Mouse (Mus musculus): ENCODE measurements at regions not wholly inside any gene's neighbourhood (a gene's known extent, or its start where the extent isn't known, plus 50 kb on each side); places are given as distances from the start of the nearest gene placed in this dataset.

DNA sequence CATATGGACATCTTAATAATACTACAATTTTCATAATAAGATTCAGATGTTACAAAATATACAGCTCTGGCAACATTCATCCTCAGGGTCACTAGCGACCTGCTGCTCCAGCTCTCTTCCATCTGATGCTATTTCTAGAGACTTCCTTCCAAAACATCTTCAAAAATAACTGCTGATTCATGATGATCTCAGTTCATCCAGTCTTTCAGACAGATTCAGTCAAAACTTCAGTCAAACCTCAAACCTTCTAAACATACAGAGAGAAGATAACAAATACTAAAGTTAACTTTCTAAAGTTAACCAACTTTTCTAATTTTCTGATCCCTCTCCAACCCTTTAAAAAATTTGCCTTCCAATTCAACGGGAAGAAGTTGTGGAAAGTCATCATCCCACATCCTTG, 397.2 kb downstream of the Slco6d1 start:
- H3K36me3 ChIP-seq (replicated peaks): no peaks in the 10 kb centered on the region
- no peaks in the 10 kb centered on the region for H3K27me3 ChIP-seq (ENCODE audit: poor library complexity, severe bottlenecking)
- H3K27ac ChIP-seq: no peak overlapping the region
- WGBS: 87% methylated on average over 2 of the region's 2 CpGs
- no peaks in the 10 kb centered on the region for H3K9me3 ChIP-seq
- H3K4me3 ChIP-seq: no peak overlapping the region
- DNase-seq (ENCODE audit: extremely low spot score, low spot score): no peak
- H3K4me1 ChIP-seq: no peaks in the 10 kb centered on the region

DNA sequence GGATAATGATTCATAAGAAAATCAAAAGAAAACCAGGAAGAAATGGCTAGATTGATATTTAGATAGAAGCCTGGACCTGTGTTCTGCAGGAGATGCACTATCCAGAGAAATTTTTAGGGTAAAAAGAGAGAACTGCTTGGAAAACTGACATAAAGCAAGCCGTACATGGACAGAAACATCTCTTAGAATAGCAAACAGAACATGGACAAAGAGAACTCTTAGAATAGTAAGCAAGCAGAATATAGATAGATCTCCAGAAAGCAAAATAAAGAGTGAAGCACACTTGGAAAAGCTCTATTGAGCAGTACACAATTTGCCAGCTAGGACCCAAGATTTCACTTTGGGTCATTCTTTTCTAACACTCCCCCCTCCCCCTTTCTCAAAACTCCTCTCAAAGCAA, 439.3 kb downstream of the Slco6d1 start:
- no peak for DNase-seq (ENCODE audit: extremely low spot score, low spot score)
- Histone ChIP-seq H3K36me3 (replicated peaks) (no peaks in the 10 kb centered on the region), H3K27ac (no peak overlapping the region), H3K4me1 (no peaks in the 10 kb centered on the region), H3K27me3 (ENCODE audit: poor library complexity, severe bottlenecking) (no peaks in the 10 kb centered on the region), H3K4me3 (no peak overlapping the region), H3K9me3 (no peaks in the 10 kb centered on the region)
- WGBS: 93% methylated on average over 1 of the region's 1 CpGs

DNA sequence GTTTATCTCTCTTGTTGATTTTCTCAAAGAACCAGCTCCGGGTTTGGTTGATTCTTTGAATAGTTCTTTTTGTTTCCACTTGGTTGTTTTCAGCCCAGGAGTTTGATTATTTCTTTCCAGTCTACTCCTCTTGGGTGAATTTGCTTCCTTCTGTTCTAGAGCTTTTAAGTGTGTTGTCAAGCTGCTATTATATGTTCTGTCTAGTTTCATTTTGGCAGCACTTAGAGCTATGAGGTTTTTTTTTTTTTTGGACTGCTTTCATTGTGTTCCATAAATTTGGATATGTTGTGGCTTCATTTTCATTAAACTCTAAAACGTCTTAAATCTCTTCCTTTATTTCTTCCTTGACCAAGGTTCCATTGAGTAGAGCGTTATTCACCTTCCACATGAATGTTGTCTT, 485.3 kb downstream of the Slco6d1 start:
- H3K36me3 ChIP-seq (replicated peaks): no peaks in the 10 kb centered on the region
- DNase-seq (ENCODE audit: extremely low spot score, low spot score): no peak
- WGBS: 84% methylated on average over 3 of the region's 3 CpGs
- H3K27me3 ChIP-seq (ENCODE audit: poor library complexity, severe bottlenecking): no peaks in the 10 kb centered on the region
- H3K4me3 ChIP-seq: no peak overlapping the region
- no peak overlapping the region for H3K27ac ChIP-seq
- no peaks in the 10 kb centered on the region for H3K4me1 ChIP-seq
- H3K9me3 ChIP-seq: no peaks in the 10 kb centered on the region

DNA sequence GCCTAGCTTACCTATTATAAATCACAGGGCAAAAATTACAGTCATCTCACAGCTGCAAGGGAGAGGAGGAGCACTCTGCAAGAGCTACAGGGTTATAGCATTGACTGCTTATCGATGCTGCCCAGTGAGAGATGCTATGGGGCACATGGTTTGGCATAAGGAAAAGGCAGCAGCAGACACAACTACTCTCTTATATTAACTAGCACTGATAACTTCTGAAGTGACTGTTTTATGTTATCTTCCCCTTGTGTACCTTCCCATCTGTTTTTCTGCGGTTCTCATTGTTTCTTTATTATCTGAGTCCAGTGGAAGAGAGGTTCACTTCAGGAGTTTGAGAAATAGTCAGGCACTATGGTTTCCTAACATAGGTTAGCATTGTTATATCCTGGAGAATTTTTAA, 502.1 kb downstream of the Slco6d1 start:
- no peaks in the 10 kb centered on the region for H3K9me3 ChIP-seq
- no peak overlapping the region for H3K27ac ChIP-seq
- no peak overlapping the region for H3K4me3 ChIP-seq
- 84% methylated on average over 2 of the region's 2 CpGs for WGBS
- no peaks in the 10 kb centered on the region for H3K27me3 ChIP-seq (ENCODE audit: poor library complexity, severe bottlenecking)
- no peaks in the 10 kb centered on the region for H3K36me3 ChIP-seq (replicated peaks)
- DNase-seq (ENCODE audit: extremely low spot score, low spot score): no peak
- H3K4me1 ChIP-seq: 0 out of 2 replicates have a peak, but pooled peaks cover 5% of the 10 kb centered on the region

DNA sequence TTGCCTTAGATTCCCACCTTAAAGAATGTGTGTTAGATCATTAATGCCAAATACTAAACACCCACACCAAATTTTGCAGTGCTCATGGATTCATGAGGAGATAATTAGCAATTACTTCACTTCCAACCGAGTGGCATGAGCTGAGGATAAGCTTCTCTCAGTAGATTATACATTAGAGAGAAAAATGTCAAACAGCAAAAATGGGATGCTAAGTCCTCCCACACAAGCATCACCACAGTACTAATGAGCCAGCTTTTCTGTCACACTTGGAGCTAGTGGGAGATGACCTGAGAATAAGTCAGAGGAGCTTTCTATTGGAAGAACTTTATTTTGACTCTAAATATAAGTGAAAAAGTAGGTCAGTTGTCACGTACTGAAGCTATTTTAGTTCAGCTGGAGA, 504.0 kb downstream of the Slco6d1 start:
- no peaks in the 10 kb centered on the region for H3K36me3 ChIP-seq (replicated peaks)
- H3K27me3 ChIP-seq (ENCODE audit: poor library complexity, severe bottlenecking): no peaks in the 10 kb centered on the region
- no peak overlapping the region for H3K4me3 ChIP-seq
- no peak for DNase-seq (ENCODE audit: extremely low spot score, low spot score)
- 88% methylated on average over 2 of the region's 2 CpGs for WGBS
- H3K27ac ChIP-seq: no peak overlapping the region
- 0 out of 2 replicates have a peak, but pooled peaks cover 5% of the 10 kb centered on the region for H3K4me1 ChIP-seq
- no peaks in the 10 kb centered on the region for H3K9me3 ChIP-seq

DNA sequence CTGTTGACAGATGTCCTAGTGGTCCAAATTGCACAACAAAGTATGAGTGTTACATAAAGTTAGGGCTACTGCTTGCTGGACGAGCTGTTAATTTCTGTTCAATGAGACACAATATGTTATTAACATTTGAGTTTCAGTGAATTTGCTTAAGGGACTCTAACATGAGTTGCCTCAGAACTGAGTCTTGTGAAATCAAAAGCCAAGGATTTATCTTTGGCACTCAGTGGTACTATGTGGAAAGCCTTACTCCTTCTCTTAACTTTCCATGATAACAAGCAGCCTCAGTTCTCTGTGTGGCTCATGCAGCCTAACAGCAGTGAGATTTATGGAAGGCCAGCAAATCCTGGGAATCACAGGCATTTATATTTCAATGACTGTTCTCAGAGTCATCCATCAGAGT, 510.0 kb downstream of the Slco6d1 start:
- 0 out of 2 replicates have a peak, but pooled peaks cover 4% of the 10 kb centered on the region for H3K4me1 ChIP-seq
- H3K27me3 ChIP-seq (ENCODE audit: poor library complexity, severe bottlenecking): no peaks in the 10 kb centered on the region
- 87% methylated on average over 1 of the region's 1 CpGs for WGBS
- H3K36me3 ChIP-seq (replicated peaks): no peaks in the 10 kb centered on the region
- H3K27ac ChIP-seq: no peak overlapping the region
- no peak overlapping the region for H3K4me3 ChIP-seq
- no peaks in the 10 kb centered on the region for H3K9me3 ChIP-seq
- no peak for DNase-seq (ENCODE audit: extremely low spot score, low spot score)

DNA sequence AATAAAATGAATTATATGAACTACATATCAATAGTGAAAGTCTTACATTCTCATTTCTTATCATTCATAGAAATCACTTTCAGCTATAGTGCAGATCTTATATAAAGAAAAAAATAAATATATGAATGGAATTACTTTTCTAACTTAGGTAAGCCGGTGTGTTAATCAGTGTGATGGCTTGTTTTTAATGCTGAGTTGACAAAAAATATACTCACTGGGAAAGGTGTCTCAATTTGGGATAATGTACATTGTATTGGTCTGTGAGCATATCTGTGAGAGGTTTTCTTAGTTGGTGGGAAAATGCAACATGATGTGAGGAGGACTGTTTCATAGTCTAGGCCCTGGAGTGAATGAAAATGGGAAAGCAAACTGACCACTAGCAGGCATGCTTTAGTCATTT, 511.3 kb downstream of the Slco6d1 start:
- no peak overlapping the region for H3K4me3 ChIP-seq
- WGBS: 90% methylated on average over 1 of the region's 1 CpGs
- H3K36me3 ChIP-seq (replicated peaks): no peaks in the 10 kb centered on the region
- H3K4me1 ChIP-seq: no peaks in the 10 kb centered on the region
- no peaks in the 10 kb centered on the region for H3K9me3 ChIP-seq
- DNase-seq (ENCODE audit: extremely low spot score, low spot score): no peak
- no peak overlapping the region for H3K27ac ChIP-seq
- H3K27me3 ChIP-seq (ENCODE audit: poor library complexity, severe bottlenecking): no peaks in the 10 kb centered on the region

DNA sequence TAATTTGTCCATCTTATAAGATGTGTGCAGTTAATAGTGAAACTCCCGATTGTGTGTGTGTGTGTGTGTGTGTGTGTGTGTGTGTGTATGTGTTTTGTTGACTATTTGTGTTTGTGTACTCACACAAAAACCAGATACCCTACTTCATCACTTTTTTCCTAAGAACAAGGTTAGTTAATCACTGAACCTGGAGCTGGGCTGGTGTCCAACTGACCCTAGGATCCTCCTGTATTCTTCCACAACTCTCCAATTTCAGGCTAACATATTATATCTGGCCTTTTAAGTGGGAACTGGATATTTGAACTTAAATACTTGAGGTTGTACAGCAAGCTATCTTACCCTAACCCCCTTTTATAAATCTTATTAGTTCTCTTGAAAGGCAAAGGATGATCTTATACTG, 556.8 kb downstream of the Slco6d1 start:
- 88% methylated on average over 1 of the region's 1 CpGs for WGBS
- no peak for DNase-seq (ENCODE audit: extremely low spot score, low spot score)
- no peaks in the 10 kb centered on the region for H3K27me3 ChIP-seq (ENCODE audit: poor library complexity, severe bottlenecking)
- no peak overlapping the region for H3K4me3 ChIP-seq
- H3K4me1 ChIP-seq: no peaks in the 10 kb centered on the region
- H3K36me3 ChIP-seq (replicated peaks): no peaks in the 10 kb centered on the region
- H3K9me3 ChIP-seq: no peaks in the 10 kb centered on the region
- H3K27ac ChIP-seq: no peak overlapping the region

All from forebrain, embryonic 10.5 days (tissue).